Mouse (Mus musculus) hindbrain, postnatal 0 days (tissue): Measurements from ENCODE around the gene Gp1ba. TPM values are rescaled to one million over a fixed set of nuclear protein-coding genes. Genes with fewer than 3 reads are reported as not detected.

ENCODE experiments used
- ATAC-seq: fragments of 200-750 bp; cut with Nextera tagmentation; 2 replicates; pipeline ENCODE4 v1.8.0; 2017; ENCODE audit warnings: mild to moderate bottlenecking, moderate TSS enrichment, moderate library complexity
- DNase-seq: peaks from one replicate; pipeline ENCODE4 v3.0.0-alpha.2; 2015; ENCODE audit warnings: low spot score
- H3K27ac ChIP-seq: fragments of 300-500 bp; sonication (generic); 2 replicates; pipeline ENCODE4 v1.5.1; 2014; ENCODE audit warnings: mild to moderate bottlenecking
- H3K27me3 ChIP-seq: fragments of 300-500 bp; sonication (generic); 2 replicates; pipeline ENCODE4 v1.6.1; 2014; ENCODE audit warnings: low read length, mixed read lengths; ENCODE audit not compliant: insufficient read depth
- H3K36me3 ChIP-seq: fragments of 300-500 bp; sonication (generic); 2 replicates; pipeline ENCODE4 v1.6.1; 2014; ENCODE audit warnings: low read length, mixed read lengths; ENCODE audit not compliant: insufficient read depth
- H3K4me1 ChIP-seq: fragments of 300-500 bp; sonication (generic); 2 replicates; pipeline ENCODE4 v1.6.1; 2014; ENCODE audit warnings: antibody characterized with exemption, low read length, mixed read lengths; ENCODE audit not compliant: insufficient read depth
- H3K4me2 ChIP-seq: fragments of 300-500 bp; sonication (generic); 2 replicates; pipeline ENCODE4 v1.6.1; 2014; ENCODE audit warnings: low read depth, mild to moderate bottlenecking, low read length, moderate library complexity, mixed read lengths
- H3K4me3 ChIP-seq: fragments of 300-500 bp; sonication (generic); 2 replicates; pipeline ENCODE4 v1.5.1; 2014; ENCODE audit warnings: low read length
- H3K9ac ChIP-seq: fragments of 300-500 bp; sonication (generic); replicated peaks from 2 replicates; pipeline ENCODE4 v1.6.1; 2014; ENCODE audit warnings: mild to moderate bottlenecking, low read length, moderate library complexity, mixed read lengths
- H3K9me3 ChIP-seq: fragments of 300-500 bp; sonication (generic); 2 replicates; pipeline ENCODE4 v1.6.1; 2016; ENCODE audit warnings: low read length, mixed read lengths
- CTCF ChIP-seq: IDR thresholded peaks from 2 replicates; pipeline ENCODE4 v1.5.1; 2016; ENCODE audit warnings: antibody characterized with exemption, control low read depth, low read depth
- WGBS: fragments of 180-500 bp; shearing (Covaris S2); extraction: QIAGEN DNeasy Blood & Tissue Kit; methylation state at CpG from one replicate; pipeline ENCODE4 v1.1.7; 2014; 5-methylcytosine and 5-hydroxymethylcytosine counted together
- polyA plus RNA-seq: library from polyadenylated mRNA; unstranded; fragments of >200 nt; fragmentation: Nextera tagmentation; extraction: Ambion mirVana; gene quantifications from 2 replicates; pipeline ENCODE4 v1.2.1, GENCODE M21; 2015
- total RNA-seq: library from RNA; depleted of rRNA; stranded (reverse); fragments of >200 nt; gene quantifications from 2 replicates; pipeline ENCODE4 v1.2.3, GENCODE M21; 2014; rRNA removed

Gene Gp1ba
- total and polyA plus RNA-seq, 2 experiments from 2014 or later: 0.24 TPM; not detected in 1

DNA sequence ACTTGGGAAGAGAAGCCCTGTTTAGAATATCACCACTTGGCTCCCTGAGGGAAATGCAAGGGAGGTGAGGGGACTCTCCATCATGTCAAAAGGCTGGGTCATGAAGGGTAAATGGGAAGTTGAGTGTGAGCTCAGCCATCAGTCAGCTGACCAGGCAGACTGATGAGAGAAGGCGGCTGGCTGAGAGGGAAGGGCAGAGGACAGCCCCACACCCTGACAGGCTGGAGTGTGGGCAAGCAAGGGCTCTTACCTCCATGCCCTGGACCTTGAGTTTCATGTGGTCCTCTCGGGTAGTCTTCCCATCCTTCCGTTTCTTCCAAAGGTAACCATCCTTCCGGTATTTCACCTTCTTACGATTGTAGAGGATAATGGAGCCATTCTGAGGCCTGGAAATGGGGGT, 44.7 kb downstream of the Gp1ba start:
- peaks cover 27% of the 10 kb centered on the region for H3K36me3 ChIP-seq
- no peaks in the 10 kb centered on the region for H3K9me3 ChIP-seq
- ATAC-seq (no peak), DNase-seq (no peak)
- H3K4me1 ChIP-seq: peaks cover 21% of the 10 kb centered on the region
- no peak overlapping the region for H3K4me2 ChIP-seq
- no peak for TF ChIP-seq CTCF
- WGBS: 87% methylated on average over 5 of the region's 5 CpGs
- no peak overlapping the region for H3K4me3 ChIP-seq
- H3K27ac ChIP-seq: no peak overlapping the region
- H3K27me3 ChIP-seq: no peaks in the 10 kb centered on the region
- no peak overlapping the region for H3K9ac ChIP-seq

DNA sequence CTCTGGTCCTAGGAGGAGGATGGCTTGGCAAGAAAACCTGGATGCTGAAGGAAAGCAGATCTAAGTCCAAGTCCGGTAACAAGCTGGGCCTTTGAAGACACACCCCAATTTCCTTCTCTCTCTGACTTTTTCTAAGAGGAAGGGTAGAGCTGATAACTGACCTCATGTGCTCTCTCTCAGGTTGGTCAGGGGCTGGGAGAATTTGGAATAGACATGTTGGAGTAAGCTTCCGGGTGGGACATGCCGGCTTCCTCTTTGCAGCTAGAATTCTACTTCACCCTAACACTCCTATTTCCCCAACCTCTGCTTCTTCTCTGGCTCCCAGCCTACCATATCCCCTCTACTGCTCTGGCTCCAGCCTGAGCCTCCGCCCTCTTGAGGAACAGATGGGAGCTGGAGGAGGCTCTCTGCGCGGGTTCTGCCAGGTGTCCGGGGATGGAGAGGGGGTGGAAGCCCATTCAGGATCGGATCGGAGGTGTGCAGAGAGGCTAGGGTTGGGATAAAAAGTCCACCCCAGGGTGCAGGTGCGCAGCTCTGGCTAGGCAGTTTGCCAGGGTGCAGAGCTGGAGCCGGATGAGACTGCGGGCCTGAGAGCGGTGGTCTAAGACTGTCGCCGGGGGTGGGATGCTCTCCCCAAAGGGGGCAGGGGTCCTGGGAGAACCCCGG, 48.1 kb downstream of the Gp1ba start:
- peak overlapping the region; percentile 87 for H3K27ac ChIP-seq
- H3K36me3 ChIP-seq: peaks cover 13% of the 10 kb centered on the region; the same call in 1 of the 2 replicates
- peak; percentile 26 for TF ChIP-seq CTCF
- H3K4me1 ChIP-seq: peaks cover 25% of the 10 kb centered on the region
- H3K9ac ChIP-seq: peak overlapping the region; percentile 85
- peak; percentile 54 for DNase-seq
- ATAC-seq: peak; percentile 64
- H3K4me3 ChIP-seq: peak overlapping the region; percentile 73
- H3K27me3 ChIP-seq: no peaks in the 10 kb centered on the region
- 2% methylated on average over 16 of the region's 16 CpGs for WGBS
- H3K4me2 ChIP-seq: peak overlapping the region; percentile 79
- no peaks in the 10 kb centered on the region for H3K9me3 ChIP-seq

DNA sequence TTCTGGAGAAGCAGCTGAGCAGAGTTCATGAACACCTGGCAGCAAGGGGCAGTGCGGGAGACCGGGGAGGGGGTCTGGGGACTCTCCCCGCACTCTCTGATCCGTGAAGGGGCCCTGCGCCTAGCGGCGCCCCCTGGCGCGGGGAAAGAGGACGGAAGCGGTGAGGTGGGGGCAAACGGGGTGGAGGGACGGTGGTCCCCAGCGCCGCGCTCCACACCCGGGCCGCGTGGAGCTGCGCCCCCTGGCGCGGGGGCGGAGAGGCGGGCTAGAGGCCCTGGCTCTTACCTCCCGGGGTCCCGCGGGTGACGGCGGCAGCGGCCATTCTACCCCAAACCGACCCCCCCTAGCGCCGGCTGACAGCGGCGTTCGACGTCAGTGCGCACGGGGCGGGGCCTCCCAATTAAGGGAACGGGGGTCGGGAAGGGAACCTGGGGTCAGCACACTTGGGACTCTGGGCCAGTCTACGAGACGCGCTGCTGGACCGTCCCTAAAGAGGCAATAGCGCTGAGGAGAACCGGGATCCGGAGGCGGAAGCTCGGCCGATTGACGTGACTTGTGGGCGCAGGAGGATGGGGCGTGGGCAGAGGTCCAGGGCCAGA, 48.8 kb downstream of the Gp1ba start, which contains the start of gene Camta2:
Gene Camta2, minus strand, starts transcription at position 505 of the 599 bp plus-strand sequence.
- peak within 1 kb of the TSS; percentile 87 for H3K27ac ChIP-seq
- ATAC-seq (peak; percentile 85), DNase-seq (peak; percentile 90)
- TF ChIP-seq CTCF: peak; percentile 46
- H3K9me3 ChIP-seq: no peaks in the 10 kb centered on the region
- H3K4me3 ChIP-seq: peak within 1 kb of the TSS; percentile 73
- H3K27me3 ChIP-seq: no peaks in the 10 kb centered on the region
- H3K4me2 ChIP-seq: peak within 1 kb of the TSS; percentile 79
- WGBS: 0% methylated on average over 52 of the region's 55 CpGs
- peaks cover 21% of the 10 kb centered on the region for H3K4me1 ChIP-seq
- H3K36me3 ChIP-seq: peaks cover 13% of the 10 kb centered on the region; the same call in 1 of the 2 replicates
- H3K9ac ChIP-seq: peak within 1 kb of the TSS; percentile 85

DNA sequence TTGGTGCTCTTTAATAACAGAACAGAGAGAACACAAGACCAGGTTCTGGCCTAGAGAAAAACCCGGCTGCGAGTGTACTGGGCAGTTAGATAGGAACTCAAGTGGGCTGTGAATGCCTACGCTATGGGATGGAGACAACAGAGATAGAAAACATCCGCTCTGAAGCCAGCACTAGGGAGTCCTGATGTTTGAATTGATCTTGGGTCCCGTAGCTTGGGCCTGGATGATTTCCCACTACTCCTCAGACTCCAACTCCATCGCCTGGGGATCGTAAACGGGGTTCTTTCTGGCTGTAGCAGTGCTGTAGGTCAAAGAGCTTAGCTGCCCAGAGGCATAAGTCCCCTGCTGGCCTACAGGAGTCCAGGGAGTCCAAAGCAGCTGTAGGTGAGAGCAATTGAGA, 49.5 kb downstream of the Gp1ba start:
- WGBS: 7% methylated on average over 8 of the region's 8 CpGs
- H3K4me1 ChIP-seq: peaks cover 21% of the 10 kb centered on the region
- H3K4me2 ChIP-seq: peak overlapping the region; percentile 79
- peak overlapping the region; percentile 73 for H3K4me3 ChIP-seq
- H3K27me3 ChIP-seq: no peaks in the 10 kb centered on the region
- no peaks in the 10 kb centered on the region for H3K9me3 ChIP-seq
- ATAC-seq (peak; percentile 13; the same call in 1 of the 2 replicates), DNase-seq (peak; percentile 9)
- peaks cover 13% of the 10 kb centered on the region; the same call in 1 of the 2 replicates for H3K36me3 ChIP-seq
- H3K9ac ChIP-seq: peak overlapping the region; percentile 85
- TF ChIP-seq CTCF: no peak
- peak overlapping the region; percentile 87 for H3K27ac ChIP-seq

DNA sequence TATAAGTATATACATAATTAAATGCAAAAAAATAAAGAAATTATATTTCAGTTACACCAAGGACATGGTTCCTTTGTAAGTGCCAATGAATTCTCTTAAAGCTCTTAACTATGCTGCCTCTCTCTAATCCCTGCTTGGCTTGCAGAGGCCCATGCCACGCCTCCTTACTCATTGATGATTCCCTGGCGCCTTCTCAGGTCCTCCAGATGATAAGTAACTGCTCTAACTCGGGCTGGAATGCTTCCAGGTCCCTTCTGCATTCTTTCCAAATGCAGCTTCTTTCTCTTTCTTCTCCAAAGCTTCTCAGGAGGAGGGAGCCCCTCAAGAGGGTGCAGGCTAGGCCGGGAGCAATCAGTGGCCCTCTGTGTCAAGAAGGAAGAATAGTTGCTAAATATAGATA, 50.7 kb downstream of the Gp1ba start:
- H3K9ac ChIP-seq: no peak overlapping the region
- H3K36me3 ChIP-seq: peaks cover 2% of the 10 kb centered on the region; the same call in 1 of the 2 replicates
- H3K4me3 ChIP-seq: no peak overlapping the region
- DNase-seq (no peak), ATAC-seq (no peak)
- H3K9me3 ChIP-seq: no peaks in the 10 kb centered on the region
- no peak overlapping the region for H3K27ac ChIP-seq
- WGBS: 52% methylated on average over 4 of the region's 4 CpGs
- H3K4me1 ChIP-seq: peaks cover 21% of the 10 kb centered on the region
- H3K4me2 ChIP-seq: no peak overlapping the region
- H3K27me3 ChIP-seq: no peaks in the 10 kb centered on the region
- TF ChIP-seq CTCF: no peak

Other genes with a start within 250 kb of the Gp1ba start
- gene Pelp1, start 229.1 kb upstream of the Gp1ba start, total RNA-seq: 33.7 and 57.5 TPM in 2 replicates
- 23.6 and 25.5 TPM in 2 replicates for gene Pelp1, start 229.1 kb upstream of the Gp1ba start, polyA plus RNA-seq
- gene Arrb2, start 206.5 kb upstream of the Gp1ba start, total RNA-seq: 83.3 and 106 TPM in 2 replicates
- 51.9 and 56.3 TPM in 2 replicates for gene Arrb2, start 206.5 kb upstream of the Gp1ba start, polyA plus RNA-seq
- 22.9 and 23.7 TPM in 2 replicates for gene Med11, start 187.2 kb upstream of the Gp1ba start, total RNA-seq
- gene Med11, start 187.2 kb upstream of the Gp1ba start, polyA plus RNA-seq: 29.3 and 30.5 TPM in 2 replicates
- gene Zmynd15, start 179.7 kb upstream of the Gp1ba start, total RNA-seq: 0.11 and 1.2 TPM in 2 replicates
- gene Zmynd15, start 179.7 kb upstream of the Gp1ba start, polyA plus RNA-seq: 0.39 and 0.96 TPM in 2 replicates
- gene Cxcl16, start 179.1 kb upstream of the Gp1ba start, total RNA-seq: 2.8 and 3.3 TPM in 2 replicates
- 3.4 and 4.1 TPM in 2 replicates for gene Cxcl16, start 179.1 kb upstream of the Gp1ba start, polyA plus RNA-seq
- gene Tm4sf5, start 133.9 kb upstream of the Gp1ba start, total RNA-seq: 4.9 and 17.1 TPM in 2 replicates
- 6.9 and 8.6 TPM in 2 replicates for gene Tm4sf5, start 133.9 kb upstream of the Gp1ba start, polyA plus RNA-seq
- gene Vmo1, start 124.5 kb upstream of the Gp1ba start, total RNA-seq: not detected in 2 replicates
- gene Vmo1, start 124.5 kb upstream of the Gp1ba start, polyA plus RNA-seq: not detected in 2 replicates
- not detected in 2 replicates for gene Gltpd2, start 119.9 kb upstream of the Gp1ba start, total RNA-seq
- 0.24 and 0.31 TPM in 2 replicates for gene Gltpd2, start 119.9 kb upstream of the Gp1ba start, polyA plus RNA-seq
- 409 and 504 TPM in 2 replicates for gene Psmb6, start 113.8 kb upstream of the Gp1ba start, total RNA-seq
- gene Psmb6, start 113.8 kb upstream of the Gp1ba start, polyA plus RNA-seq: 829 and 887 TPM in 2 replicates
- gene Gm40193, start 106.2 kb upstream of the Gp1ba start, total RNA-seq: not detected in 2 replicates
- not detected in 2 replicates for gene Gm40193, start 106.2 kb upstream of the Gp1ba start, polyA plus RNA-seq
- 46.0 and 64.3 TPM in 2 replicates for gene Pld2, start 99.1 kb upstream of the Gp1ba start, total RNA-seq
- gene Pld2, start 99.1 kb upstream of the Gp1ba start, polyA plus RNA-seq: 17.7 and 19.1 TPM in 2 replicates
- gene Mink1, start 76.2 kb upstream of the Gp1ba start, total RNA-seq: 56.6 and 73.3 TPM in 2 replicates
- 13.6 and 15.2 TPM in 2 replicates for gene Mink1, start 76.2 kb upstream of the Gp1ba start, polyA plus RNA-seq
- not detected in 2 replicates for gene 4930544D05Rik, start 23.3 kb upstream of the Gp1ba start, total RNA-seq
- gene 4930544D05Rik, start 23.3 kb upstream of the Gp1ba start, polyA plus RNA-seq: not detected in 2 replicates
- gene Chrne, start 19.9 kb upstream of the Gp1ba start, total RNA-seq: 4.5 TPM in 1 of 2 replicates, not detected in the other
- 0.42 and 0.59 TPM in 2 replicates for gene Chrne, start 19.9 kb upstream of the Gp1ba start, polyA plus RNA-seq
- gene Rnf167, start 8.1 kb downstream of the Gp1ba start, total RNA-seq: 70.2 and 87.3 TPM in 2 replicates
- gene Rnf167, start 8.1 kb downstream of the Gp1ba start, polyA plus RNA-seq: 100 and 105 TPM in 2 replicates
- 154 and 160 TPM in 2 replicates for gene Slc25a11, start 8.4 kb downstream of the Gp1ba start, total RNA-seq
- 168 and 171 TPM in 2 replicates for gene Slc25a11, start 8.4 kb downstream of the Gp1ba start, polyA plus RNA-seq
- gene Pfn1, start 15.5 kb downstream of the Gp1ba start, total RNA-seq: 460 and 560 TPM in 2 replicates
- gene Pfn1, start 15.5 kb downstream of the Gp1ba start, polyA plus RNA-seq: 606 and 634 TPM in 2 replicates
- 12.4 and 17.7 TPM in 2 replicates for gene Eno3, start 18.1 kb downstream of the Gp1ba start, total RNA-seq
- 5.9 and 8.3 TPM in 2 replicates for gene Eno3, start 18.1 kb downstream of the Gp1ba start, polyA plus RNA-seq
- gene Spag7, start 30.3 kb downstream of the Gp1ba start, total RNA-seq: 31.9 and 43.1 TPM in 2 replicates
- gene Spag7, start 30.3 kb downstream of the Gp1ba start, polyA plus RNA-seq: 138 and 142 TPM in 2 replicates
- 23.2 and 26.7 TPM in 2 replicates for gene Camta2, start 49.0 kb downstream of the Gp1ba start, total RNA-seq
- gene Camta2, start 49.0 kb downstream of the Gp1ba start, polyA plus RNA-seq: 24.5 and 24.6 TPM in 2 replicates
- 0.72 and 0.94 TPM in 2 replicates for gene Inca1, start 61.0 kb downstream of the Gp1ba start, total RNA-seq
- 2.3 and 3.1 TPM in 2 replicates for gene Inca1, start 61.0 kb downstream of the Gp1ba start, polyA plus RNA-seq
- 27.3 and 31.5 TPM in 2 replicates for gene Kif1c, start 61.4 kb downstream of the Gp1ba start, total RNA-seq
- 1.7 and 1.9 TPM in 2 replicates for gene Kif1c, start 61.4 kb downstream of the Gp1ba start, polyA plus RNA-seq
- 6.8 and 9.8 TPM in 2 replicates for gene Zfp3, start 125.1 kb downstream of the Gp1ba start, total RNA-seq
- gene Zfp3, start 125.1 kb downstream of the Gp1ba start, polyA plus RNA-seq: 10.2 and 11.2 TPM in 2 replicates
- not detected in 2 replicates for gene Scimp, start 173.5 kb downstream of the Gp1ba start, total RNA-seq
- gene Scimp, start 173.5 kb downstream of the Gp1ba start, polyA plus RNA-seq: 0.14 TPM in 1 of 2 replicates, not detected in the other
- gene Rabep1, start 205.7 kb downstream of the Gp1ba start, total RNA-seq: 45.7 and 47.1 TPM in 2 replicates
- gene Rabep1, start 205.7 kb downstream of the Gp1ba start, polyA plus RNA-seq: 101 and 104 TPM in 2 replicates